Mouse (Mus musculus): ENCODE results near the gene Syt1. TPM values are rescaled to one million over a fixed set of nuclear protein-coding genes. Genes with fewer than 3 reads are reported as not detected.

Gene Syt1
- polyA plus RNA-seq, 1 experiment from 2014 or later: 34.1 TPM

DNA sequence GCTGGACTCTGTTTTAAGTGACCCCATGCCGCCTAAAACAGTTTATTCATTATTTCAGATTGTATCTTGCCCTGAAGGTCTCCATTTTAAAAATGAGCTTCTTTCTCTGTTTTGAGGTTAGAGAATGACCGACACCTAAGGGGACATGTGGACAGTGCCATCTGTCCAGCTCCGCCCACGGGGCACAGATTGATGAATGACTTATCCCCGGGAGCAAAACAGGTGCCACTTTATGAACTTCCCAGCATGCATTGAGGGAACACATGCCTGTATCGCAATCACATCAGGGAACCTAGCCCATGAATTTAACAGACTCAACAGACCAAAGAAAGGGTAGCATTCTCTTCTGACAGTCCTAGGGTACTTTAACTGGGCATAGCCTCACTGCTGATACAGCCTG, 188.5 kb downstream of the Syt1 start:
- no peak overlapping the region for H3K4me2 ChIP-seq (replicated peaks)
- H3K4me1 ChIP-seq: no peaks in the 10 kb centered on the region
- no peak overlapping the region for H3K9ac ChIP-seq (replicated peaks)
- 94% methylated on average over 6 of the region's 6 CpGs for WGBS
- no peak overlapping the region for H3K27ac ChIP-seq (replicated peaks)
- no peak for ATAC-seq (ENCODE audit: low FRiP score, low read depth)
- H3K9me3 ChIP-seq: no peaks in the 10 kb centered on the region
- H3K36me3 ChIP-seq: no peaks in the 10 kb centered on the region
- H3K27me3 ChIP-seq: no peaks in the 10 kb centered on the region
- H3K4me3 ChIP-seq: no peak overlapping the region

DNA sequence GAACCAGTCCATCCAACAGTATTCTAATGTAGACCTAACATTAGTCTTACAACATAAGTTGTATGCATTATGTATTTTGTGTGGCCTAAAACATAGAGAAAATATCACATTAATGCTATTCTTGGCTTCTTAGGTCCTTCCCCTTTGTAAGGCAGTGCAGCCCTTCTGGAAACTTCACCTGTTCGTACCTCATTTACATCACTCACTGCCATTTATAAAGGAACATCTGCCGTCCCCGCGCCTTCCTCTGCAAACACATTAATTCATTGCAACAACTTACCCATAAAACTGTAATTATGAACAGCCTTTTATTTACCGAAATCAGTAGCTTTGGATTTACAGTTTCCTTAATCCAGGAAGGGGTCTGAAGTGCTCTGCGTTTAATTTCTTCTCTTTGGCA, 195.4 kb downstream of the Syt1 start:
- Histone ChIP-seq H3K9ac (replicated peaks) (no peak overlapping the region), H3K4me3 (no peak overlapping the region), H3K4me2 (replicated peaks) (no peak overlapping the region), H3K4me1 (no peaks in the 10 kb centered on the region), H3K27ac (replicated peaks) (no peak overlapping the region), H3K27me3 (no peaks in the 10 kb centered on the region), H3K36me3 (no peaks in the 10 kb centered on the region), H3K9me3 (no peaks in the 10 kb centered on the region)
- WGBS: 75% methylated on average over 6 of the region's 6 CpGs
- ATAC-seq (ENCODE audit: low FRiP score, low read depth): no peak

DNA sequence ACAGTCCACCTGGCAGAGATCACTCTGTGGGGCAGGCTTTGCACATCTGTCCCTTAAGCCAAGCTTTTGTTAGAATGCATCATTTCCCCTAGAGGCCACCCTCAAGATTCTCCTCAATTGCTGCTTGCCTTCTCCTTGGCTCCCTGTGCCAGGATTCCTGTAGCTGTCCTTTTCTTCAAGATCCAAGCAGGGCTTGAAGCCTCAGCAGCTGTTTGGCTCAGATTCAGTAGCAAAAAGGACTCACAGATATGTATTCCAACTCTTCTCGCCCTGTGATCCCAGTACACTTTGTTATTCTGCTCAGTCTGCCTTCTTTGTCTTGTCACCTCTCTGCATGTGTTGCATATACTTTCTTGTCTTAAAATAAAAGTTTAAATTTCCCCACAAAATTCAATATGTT, 206.4 kb downstream of the Syt1 start:
- H3K9me3 ChIP-seq: no peaks in the 10 kb centered on the region
- H3K9ac ChIP-seq (replicated peaks): no peak overlapping the region
- 84% methylated on average over 1 of the region's 1 CpGs for WGBS
- no peaks in the 10 kb centered on the region for H3K4me1 ChIP-seq
- H3K27ac ChIP-seq (replicated peaks): no peak overlapping the region
- H3K36me3 ChIP-seq: no peaks in the 10 kb centered on the region
- no peak for ATAC-seq (ENCODE audit: low FRiP score, low read depth)
- H3K27me3 ChIP-seq: no peaks in the 10 kb centered on the region
- no peak overlapping the region for H3K4me2 ChIP-seq (replicated peaks)
- H3K4me3 ChIP-seq: no peak overlapping the region

DNA sequence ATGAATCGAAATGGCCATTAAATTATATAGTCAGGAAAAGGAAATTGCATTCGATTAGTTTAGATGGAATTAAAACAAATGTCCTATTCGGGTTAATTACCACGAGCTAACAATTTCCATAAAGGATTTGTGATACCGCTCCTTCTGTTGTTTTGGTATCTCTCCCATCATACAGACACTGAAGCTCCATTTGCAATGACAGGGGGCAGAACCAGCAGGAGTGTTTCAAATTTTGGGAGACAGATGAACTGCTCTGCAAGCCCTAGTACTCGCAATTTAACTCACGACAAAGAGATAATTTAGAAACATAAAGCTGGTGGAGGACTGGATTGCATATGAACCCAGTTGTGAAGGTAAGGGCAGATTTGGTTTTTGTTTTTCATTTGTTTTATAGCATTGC, 210.0 kb downstream of the Syt1 start:
- 93% methylated on average over 7 of the region's 7 CpGs for WGBS
- no peak for ATAC-seq (ENCODE audit: low FRiP score, low read depth)
- H3K9me3 ChIP-seq: no peaks in the 10 kb centered on the region

DNA sequence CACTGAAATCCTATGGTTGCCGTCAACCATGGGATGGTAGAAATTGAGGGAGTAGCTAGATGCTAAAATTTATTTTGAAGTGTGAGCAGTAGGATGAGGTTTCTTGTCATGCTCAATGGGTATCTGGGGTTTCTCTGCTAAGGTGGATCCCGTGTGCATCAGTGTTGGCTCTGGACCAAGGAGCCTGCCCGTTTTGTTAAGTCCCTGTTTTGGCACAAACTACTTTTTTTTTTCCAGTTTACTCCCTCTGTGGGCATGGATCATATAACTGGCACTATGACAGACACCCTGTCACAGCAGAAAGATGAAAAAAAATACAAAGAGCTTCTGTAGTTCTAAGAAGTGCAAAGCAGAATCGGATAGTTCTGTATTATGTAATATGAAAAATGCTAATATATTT, 212.0 kb downstream of the Syt1 start:
- H3K4me1 ChIP-seq: no peaks in the 10 kb centered on the region
- no peaks in the 10 kb centered on the region for H3K27me3 ChIP-seq
- H3K9ac ChIP-seq (replicated peaks): no peak overlapping the region
- H3K9me3 ChIP-seq: no peaks in the 10 kb centered on the region
- no peaks in the 10 kb centered on the region for H3K36me3 ChIP-seq
- H3K4me2 ChIP-seq (replicated peaks): no peak overlapping the region
- H3K27ac ChIP-seq (replicated peaks): no peak overlapping the region
- no peak overlapping the region for H3K4me3 ChIP-seq
- 88% methylated on average over 4 of the region's 4 CpGs for WGBS
- ATAC-seq (ENCODE audit: low FRiP score, low read depth): no peak

More for the DNA sequence above, 210.0 kb downstream of the Syt1 start:
- Histone ChIP-seq H3K36me3 (no peaks in the 10 kb centered on the region), H3K9ac (replicated peaks) (no peak overlapping the region), H3K4me2 (replicated peaks) (no peak overlapping the region), H3K27ac (replicated peaks) (no peak overlapping the region), H3K4me1 (no peaks in the 10 kb centered on the region), H3K4me3 (no peak overlapping the region), H3K27me3 (no peaks in the 10 kb centered on the region)

DNA sequence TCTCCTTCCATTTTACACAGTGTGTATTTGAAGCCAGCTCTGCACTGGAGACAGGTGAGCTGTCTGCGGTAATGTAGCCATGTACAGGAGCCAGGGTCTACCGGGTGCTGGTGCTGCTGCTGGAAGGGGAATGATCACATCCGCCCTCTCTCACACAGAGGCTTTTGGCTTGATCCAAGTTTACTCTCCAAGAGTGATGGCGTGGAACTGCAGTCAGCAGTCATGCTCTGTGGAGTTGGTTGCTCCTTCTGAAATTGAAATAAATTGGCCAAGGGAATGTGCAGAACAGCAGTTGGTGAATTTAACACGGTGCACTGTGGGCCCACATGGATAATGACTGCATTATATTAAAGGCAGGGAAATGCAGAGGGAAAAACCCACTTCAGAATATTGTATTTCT, 228.0 kb downstream of the Syt1 start:
- 86% methylated on average over 5 of the region's 5 CpGs for WGBS
- no peak for ATAC-seq (ENCODE audit: low FRiP score, low read depth)

DNA sequence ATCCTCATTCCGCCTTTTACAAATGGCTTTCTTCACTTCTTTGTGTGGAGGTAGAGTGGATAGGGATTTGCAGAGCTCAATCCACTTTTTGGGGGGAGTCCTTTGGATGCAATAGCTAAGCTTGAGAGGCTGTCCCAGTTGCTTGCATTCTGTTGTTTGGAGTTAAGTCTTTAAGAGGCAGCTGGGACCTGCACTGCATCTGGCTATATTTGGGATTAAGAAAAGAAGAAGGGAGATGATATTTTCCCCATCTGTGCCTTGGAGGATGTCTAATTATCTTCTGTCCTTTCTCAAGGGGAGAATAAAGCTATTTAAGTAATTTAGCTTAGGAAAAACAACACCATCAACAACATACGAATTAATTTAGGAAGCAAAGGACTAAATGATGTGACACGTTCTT, 230.2 kb downstream of the Syt1 start:
- no peak overlapping the region for H3K27ac ChIP-seq (replicated peaks)
- no peak overlapping the region for H3K4me3 ChIP-seq
- no peaks in the 10 kb centered on the region for H3K36me3 ChIP-seq
- no peak overlapping the region for H3K4me2 ChIP-seq (replicated peaks)
- no peaks in the 10 kb centered on the region for H3K9me3 ChIP-seq
- 85% methylated on average over 3 of the region's 3 CpGs for WGBS
- H3K9ac ChIP-seq (replicated peaks): no peak overlapping the region
- no peaks in the 10 kb centered on the region for H3K27me3 ChIP-seq
- no peaks in the 10 kb centered on the region for H3K4me1 ChIP-seq
- ATAC-seq (ENCODE audit: low FRiP score, low read depth): no peak

More for the DNA sequence above, 228.0 kb downstream of the Syt1 start:
- Histone ChIP-seq H3K4me3 (no peak overlapping the region), H3K27ac (replicated peaks) (no peak overlapping the region), H3K9ac (replicated peaks) (no peak overlapping the region), H3K4me2 (replicated peaks) (no peak overlapping the region), H3K4me1 (no peaks in the 10 kb centered on the region), H3K36me3 (no peaks in the 10 kb centered on the region), H3K27me3 (no peaks in the 10 kb centered on the region), H3K9me3 (no peaks in the 10 kb centered on the region)

DNA sequence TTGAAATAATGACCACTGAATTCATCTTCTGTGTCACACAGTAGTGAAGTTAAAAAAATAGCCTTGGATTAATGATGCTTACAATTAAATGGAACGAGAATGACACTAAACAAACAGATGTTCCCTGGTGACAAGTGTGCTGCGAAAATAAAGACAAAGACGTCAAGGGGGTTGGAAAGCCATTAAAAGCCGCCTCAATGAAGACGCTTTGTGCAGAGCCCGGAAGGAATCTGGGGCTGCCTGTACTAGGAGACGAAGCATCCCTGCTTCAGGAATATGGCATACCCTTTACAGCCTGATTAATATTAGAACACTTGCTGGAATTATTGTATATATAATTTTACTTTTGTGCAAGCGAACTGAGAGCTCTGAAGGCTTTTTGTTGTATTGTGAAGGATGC, 234.0 kb downstream of the Syt1 start:
- Histone ChIP-seq H3K4me1 (no peaks in the 10 kb centered on the region), H3K4me2 (replicated peaks) (no peak overlapping the region), H3K27ac (replicated peaks) (no peak overlapping the region), H3K36me3 (no peaks in the 10 kb centered on the region), H3K27me3 (no peaks in the 10 kb centered on the region), H3K9me3 (no peaks in the 10 kb centered on the region), H3K4me3 (no peak overlapping the region), H3K9ac (replicated peaks) (no peak overlapping the region)
- 40% methylated on average over 8 of the region's 8 CpGs for WGBS
- ATAC-seq (ENCODE audit: low FRiP score, low read depth): no peak

DNA sequence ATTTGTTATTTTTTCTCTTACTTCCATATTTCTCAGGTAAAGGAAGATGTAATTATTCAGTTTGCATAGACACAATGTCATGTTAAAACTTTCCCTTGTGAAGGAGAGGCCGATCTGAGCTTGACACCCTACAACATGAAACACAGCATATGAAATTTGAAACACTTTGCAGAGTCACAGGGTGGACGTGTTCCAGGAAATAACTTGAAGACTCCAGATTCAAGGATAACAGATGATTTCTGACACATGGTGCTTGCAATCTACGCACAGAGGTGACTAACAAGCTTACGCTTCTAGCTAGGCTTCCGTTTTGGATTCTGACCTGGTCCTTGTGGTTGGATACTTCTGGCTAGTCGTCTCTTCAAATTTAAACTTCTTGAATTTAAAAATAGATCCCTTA, 239.7 kb downstream of the Syt1 start:
- 85% methylated on average over 6 of the region's 6 CpGs for WGBS

DNA sequence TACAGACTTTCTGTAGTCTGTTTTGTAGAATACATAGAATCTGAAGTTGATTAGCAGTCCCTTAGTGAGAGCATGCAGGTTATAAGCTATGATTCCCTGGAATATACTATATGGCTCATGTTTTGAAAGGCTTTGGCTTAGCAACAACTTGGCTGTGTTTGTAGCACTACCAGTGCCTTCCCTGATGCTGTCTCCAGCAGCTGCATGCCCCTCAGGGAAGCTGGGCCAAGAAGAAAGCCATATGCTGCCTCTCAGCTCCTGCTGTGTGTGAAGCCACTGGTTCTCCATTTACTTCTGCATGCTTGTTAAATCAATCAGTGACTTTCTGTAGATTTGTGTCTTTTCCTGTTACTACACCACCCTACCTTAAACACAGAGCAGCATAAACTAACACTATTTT, 245.2 kb downstream of the Syt1 start:
- Histone ChIP-seq H3K36me3 (no peaks in the 10 kb centered on the region), H3K4me1 (peaks cover 2% of the 10 kb centered on the region; the same call in 1 of the 2 replicates), H3K9ac (replicated peaks) (no peak overlapping the region), H3K4me3 (no peak overlapping the region), H3K27me3 (no peaks in the 10 kb centered on the region), H3K4me2 (replicated peaks) (no peak overlapping the region), H3K9me3 (no peaks in the 10 kb centered on the region), H3K27ac (replicated peaks) (no peak overlapping the region)
- no peak for ATAC-seq (ENCODE audit: low FRiP score, low read depth)

More for the DNA sequence above, 239.7 kb downstream of the Syt1 start:
- no peaks in the 10 kb centered on the region for H3K27me3 ChIP-seq
- no peak overlapping the region for H3K9ac ChIP-seq (replicated peaks)
- no peaks in the 10 kb centered on the region for H3K9me3 ChIP-seq
- no peak overlapping the region for H3K4me2 ChIP-seq (replicated peaks)
- no peak for ATAC-seq (ENCODE audit: low FRiP score, low read depth)
- H3K4me3 ChIP-seq: no peak overlapping the region
- no peaks in the 10 kb centered on the region; the same call in 1 of the 2 replicates for H3K4me1 ChIP-seq
- no peak overlapping the region for H3K27ac ChIP-seq (replicated peaks)
- H3K36me3 ChIP-seq: no peaks in the 10 kb centered on the region

DNA sequence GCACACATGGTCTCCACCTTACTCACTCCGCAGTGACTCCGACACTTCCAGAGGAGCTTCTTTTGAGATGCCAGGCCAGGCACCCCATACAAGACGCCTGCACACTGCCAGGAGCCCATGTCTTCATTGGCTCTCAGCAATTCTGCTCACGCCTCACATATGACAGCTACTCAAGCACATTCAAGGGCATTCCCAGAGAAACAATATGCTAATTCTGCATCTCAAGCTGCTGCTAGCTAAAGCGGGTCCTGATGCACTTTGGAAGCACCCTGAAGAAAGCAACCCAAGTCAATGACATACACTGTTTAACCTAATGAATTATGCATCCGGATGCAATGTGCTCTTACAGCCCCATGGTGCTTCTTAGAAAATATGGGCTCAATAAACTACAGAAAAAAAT, 247.1 kb downstream of the Syt1 start:
- ATAC-seq (ENCODE audit: low FRiP score, low read depth): peak; percentile 55

DNA sequence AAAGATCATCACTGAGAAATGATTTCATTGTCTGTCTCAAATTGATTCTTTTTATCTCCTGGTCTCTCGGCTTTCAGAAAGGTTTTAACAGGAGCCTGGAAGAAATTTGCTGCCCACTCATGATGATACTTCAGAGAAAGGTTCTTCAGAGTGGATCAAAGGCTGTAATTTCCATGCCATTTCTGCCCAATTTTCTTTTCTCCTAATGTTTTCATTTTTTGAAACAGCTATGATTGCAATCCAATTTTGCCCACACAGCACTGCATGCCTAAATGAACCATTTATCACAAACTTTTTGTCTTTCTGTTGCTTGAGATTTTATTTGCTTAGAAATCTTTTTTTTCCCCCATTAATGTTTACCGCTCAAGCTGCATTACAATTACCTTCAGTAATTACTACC, 257.5 kb downstream of the Syt1 start:
- Histone ChIP-seq H3K27me3 (no peaks in the 10 kb centered on the region), H3K9me3 (no peaks in the 10 kb centered on the region), H3K4me3 (no peak overlapping the region), H3K4me1 (no peaks in the 10 kb centered on the region), H3K36me3 (no peaks in the 10 kb centered on the region), H3K4me2 (replicated peaks) (no peak overlapping the region), H3K27ac (replicated peaks) (no peak overlapping the region), H3K9ac (replicated peaks) (no peak overlapping the region)
- 86% methylated on average over 2 of the region's 2 CpGs for WGBS
- ATAC-seq (ENCODE audit: low FRiP score, low read depth): no peak

More for the DNA sequence above, 247.1 kb downstream of the Syt1 start:
- Histone ChIP-seq H3K27me3 (no peaks in the 10 kb centered on the region), H3K4me1 (peaks cover 2% of the 10 kb centered on the region; the same call in 1 of the 2 replicates), H3K4me3 (no peak overlapping the region), H3K4me2 (replicated peaks) (no peak overlapping the region), H3K36me3 (no peaks in the 10 kb centered on the region), H3K27ac (replicated peaks) (no peak overlapping the region), H3K9me3 (no peaks in the 10 kb centered on the region), H3K9ac (replicated peaks) (no peak overlapping the region)
- 83% methylated on average over 6 of the region's 6 CpGs for WGBS

DNA sequence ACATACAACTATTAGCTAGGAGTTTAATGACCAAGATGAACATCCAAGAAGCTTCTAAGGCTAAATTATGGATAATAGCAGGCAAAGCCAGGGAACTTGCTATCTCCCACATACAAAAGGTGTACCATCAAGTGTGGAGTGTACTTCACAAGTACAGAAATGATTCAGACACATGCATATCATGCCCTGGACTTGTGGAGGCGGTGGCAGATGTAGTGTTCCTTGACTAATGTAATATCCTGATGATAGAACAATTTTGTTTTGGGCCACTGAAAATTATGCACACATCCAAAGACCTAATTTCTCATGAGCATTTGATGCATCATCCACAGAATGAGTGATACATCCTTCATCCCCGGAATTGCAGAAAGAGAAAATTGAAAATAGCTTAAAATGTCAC, 267.0 kb downstream of the Syt1 start:
- WGBS: 90% methylated on average over 2 of the region's 2 CpGs
- no peaks in the 10 kb centered on the region for H3K36me3 ChIP-seq
- no peak overlapping the region for H3K27ac ChIP-seq (replicated peaks)
- H3K9ac ChIP-seq (replicated peaks): no peak overlapping the region
- no peak overlapping the region for H3K4me2 ChIP-seq (replicated peaks)
- no peaks in the 10 kb centered on the region for H3K4me1 ChIP-seq
- ATAC-seq (ENCODE audit: low FRiP score, low read depth): no peak
- H3K9me3 ChIP-seq: no peaks in the 10 kb centered on the region
- no peaks in the 10 kb centered on the region for H3K27me3 ChIP-seq
- no peak overlapping the region for H3K4me3 ChIP-seq

Measured in midbrain, embryonic 12.5 days (tissue).